Mouse (Mus musculus): Measurements from ENCODE around the gene Cbfa2t3.

GRCm38 (mm10) chr8:122633205-122633604, 65.7 kb downstream of the Cbfa2t3 start:
- TF ChIP-seq CTCF (conservative IDR thresholded peaks at IDR 0.05; ENCODE audit: low read length) = no peak
- TF ChIP-seq NANOG (IDR thresholded peaks at IDR 0.05; ENCODE audit: borderline replicate concordance, low read length) = no peak
- no peak for TF ChIP-seq POU5F1 (IDR thresholded peaks at IDR 0.05; ENCODE audit: borderline replicate concordance, low read length)

All from E14TG2a.4 (cell line).